Mouse (Mus musculus): Measurements from ENCODE around the gene Cmtm2b.
"Not testable (repeated sequence)": the region's sequence is repeated elsewhere in the genome, so short reads cannot be mapped to it uniquely, and the experiment has no call there.

Cmtm2b gene

DNA sequence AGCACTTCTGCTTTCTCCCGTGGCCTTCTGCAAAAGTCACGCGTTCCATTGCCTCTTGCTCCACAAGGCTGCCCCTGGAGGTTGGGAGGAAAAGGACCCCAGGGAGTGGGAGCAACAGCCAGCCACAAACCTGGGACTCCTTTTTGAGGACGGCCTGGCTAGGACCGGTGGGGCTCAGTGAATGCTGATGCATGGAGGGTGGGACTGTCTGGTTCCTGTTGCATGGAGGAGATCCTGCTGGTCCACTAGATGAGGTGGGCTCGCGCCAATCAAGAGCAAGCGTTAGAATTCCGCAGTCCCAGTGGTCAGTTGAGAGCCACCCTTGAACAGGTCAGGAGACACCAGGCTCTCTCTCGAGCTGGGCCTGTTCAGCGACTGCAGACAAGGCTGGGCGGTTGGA lies at the start of gene Cmtm2b:
TSS of gene Cmtm2b (plus strand) at position 301 of the 400 bp plus-strand sequence.
- not testable (repeated sequence) for DNase-seq (ENCODE audit: low read depth, low spot score)

DNA sequence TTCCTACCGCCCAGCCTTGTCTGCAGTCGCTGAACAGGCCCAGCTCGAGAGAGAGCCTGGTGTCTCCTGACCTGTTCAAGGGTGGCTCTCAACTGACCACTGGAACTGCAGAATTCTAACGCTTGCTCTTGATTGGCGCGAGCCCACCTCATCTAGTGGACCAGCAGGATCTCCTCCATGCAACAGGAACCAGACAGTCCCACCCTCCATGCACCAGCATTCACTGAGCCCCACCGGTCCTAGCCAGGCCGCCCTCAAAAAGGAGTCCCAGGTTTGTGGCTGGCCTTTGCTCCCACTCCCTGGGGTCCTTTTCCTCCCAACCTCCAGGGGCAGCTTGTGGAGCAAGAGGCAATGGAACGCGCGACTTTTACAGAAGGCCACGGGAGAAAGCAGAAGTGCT lies 28.9 kb upstream of the Cmtm2b start, which contains the start of gene Cmtm2a:
TSS of gene Cmtm2a (minus strand) at position 101 of the 400 bp plus-strand sequence.
- DNase-seq (ENCODE audit: low read depth, low spot score) = not testable (repeated sequence)

DNA sequence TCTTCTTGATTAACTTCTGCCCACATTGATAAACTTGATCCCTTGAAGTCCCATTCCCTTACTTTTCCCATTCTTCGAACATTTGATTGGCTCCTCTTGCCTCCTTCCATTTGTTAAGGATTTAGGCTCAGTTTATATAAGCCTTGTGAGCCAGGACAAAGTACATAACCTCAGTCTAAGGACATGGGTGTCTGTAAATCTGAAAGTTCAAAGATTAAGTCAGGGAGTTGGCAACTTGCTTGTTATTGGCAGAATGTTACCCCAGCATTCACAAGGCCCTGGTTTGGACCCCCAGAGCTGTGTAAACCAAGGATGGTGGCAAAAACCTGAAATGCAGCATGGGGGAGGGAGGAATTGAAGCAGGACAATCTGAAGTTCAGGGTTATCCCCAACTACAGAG lies 27.6 kb upstream of the Cmtm2b start:
- no peak for DNase-seq (ENCODE audit: low read depth, low spot score)

DNA sequence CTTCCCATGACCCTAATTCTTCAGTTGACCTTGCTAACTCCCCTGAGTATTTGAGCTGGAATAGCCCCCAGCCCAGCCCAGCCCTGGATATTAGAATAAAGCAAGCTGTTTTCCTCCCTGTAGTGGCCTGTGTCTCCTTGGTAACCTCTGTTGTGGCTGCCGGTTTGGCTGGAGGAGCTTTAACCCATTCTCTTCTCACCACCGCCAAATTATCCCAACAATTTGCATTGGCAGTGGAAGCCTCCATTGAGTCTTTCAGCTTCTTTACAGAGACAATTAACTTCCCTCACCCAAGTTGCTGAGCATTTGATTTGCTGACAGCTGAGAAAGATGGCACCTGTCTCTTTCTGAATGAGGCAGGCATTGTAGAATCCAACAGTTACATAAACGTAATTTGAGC lies 20.5 kb upstream of the Cmtm2b start:
- DNase-seq (ENCODE audit: low read depth, low spot score) = peak; percentile 37

DNA sequence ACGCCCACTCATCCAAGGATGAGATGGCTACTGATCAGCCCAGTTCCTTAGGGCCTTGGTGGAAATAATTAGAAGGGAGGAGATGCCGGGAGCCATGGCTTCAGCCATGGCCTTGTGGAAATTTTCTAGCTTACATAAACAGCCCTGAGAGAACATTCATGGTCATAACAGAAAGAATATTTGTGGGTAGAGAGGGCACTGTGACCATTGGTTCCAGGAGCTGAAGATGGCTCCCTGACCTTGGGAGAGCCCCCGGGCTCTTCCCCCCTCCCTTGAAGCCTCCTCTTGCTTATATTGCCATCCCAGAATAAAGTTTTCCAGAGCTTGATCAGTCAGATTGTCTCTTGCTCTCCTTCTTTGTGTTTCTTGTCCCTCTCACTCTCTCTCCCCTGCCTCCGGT lies 19.5 kb upstream of the Cmtm2b start:
- not testable (repeated sequence) for DNase-seq (ENCODE audit: low read depth, low spot score)

DNA sequence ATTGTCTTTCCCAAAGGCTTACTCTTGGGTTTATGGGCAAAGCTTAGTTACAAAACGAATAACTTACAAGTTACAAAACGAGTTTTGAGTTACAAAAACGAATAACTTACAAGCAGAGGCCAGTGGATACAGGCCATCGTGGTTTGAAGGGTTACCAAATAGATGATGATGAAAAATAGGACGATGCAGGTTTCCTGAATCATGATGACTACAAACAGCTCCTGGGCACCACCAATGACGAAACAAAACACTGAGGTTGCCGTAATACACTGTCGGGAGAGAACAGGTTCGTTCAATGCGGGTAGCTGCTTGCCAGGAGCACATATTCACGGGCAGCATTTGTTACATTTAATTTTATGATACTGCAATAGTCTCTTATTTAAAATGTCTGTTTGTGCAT lies 17.1 kb upstream of the Cmtm2b start:
- DNase-seq (ENCODE audit: low read depth, low spot score) = no peak

DNA sequence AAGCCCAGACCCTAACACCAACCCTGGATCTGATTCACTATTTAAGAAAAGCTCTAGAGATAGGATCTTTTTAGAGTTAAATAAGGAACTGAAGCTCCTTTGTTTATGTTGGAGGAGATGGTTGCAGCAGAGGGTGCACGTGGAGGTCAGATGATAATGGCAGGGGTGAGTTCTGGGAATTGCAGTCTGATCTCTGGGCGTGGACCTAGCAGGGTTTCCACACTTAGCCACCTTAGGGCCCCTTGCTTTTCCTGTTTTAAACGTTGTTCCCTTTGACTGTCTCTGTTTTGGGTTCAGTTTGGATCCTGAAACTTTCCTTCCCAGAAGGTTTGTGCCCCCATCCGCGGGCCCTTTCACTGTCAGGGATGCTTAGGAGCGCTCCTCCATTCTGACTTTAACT lies 13.7 kb upstream of the Cmtm2b start:
- not testable (repeated sequence) for DNase-seq (ENCODE audit: low read depth, low spot score)

DNA sequence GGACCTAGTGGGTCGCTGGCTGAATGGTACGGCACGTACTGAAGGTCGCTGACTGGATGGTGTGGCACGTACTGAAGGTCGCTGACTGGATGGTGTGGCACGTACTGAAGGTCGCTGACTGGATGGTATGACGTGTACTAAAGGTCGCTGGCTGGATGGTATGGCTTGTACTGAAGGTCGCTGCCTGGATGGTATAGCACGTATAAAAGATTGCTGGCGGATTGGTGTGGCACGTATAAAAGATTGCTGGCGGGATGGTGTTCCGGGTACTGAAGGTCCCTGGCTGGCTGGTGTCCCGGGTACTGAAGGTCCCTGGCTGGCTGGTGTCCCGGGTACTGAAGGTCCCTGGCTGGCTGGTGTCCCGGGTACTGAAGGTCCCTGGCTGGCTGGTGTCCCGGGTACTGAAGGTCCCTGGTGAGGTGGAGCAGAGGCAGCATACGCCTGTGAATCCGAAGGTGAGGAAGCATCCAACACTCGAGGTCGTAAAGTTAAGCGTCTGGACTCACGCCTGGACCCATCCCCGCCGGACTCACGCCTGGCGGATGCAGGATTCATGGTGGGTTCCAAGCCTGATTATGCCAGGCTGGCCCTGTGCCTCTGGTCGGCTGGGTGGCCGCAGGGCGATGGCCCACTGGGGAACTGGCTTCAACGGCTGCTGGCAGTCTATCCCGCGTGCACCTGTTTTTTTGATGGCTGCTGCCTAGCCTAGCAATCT lies 12.4 kb upstream of the Cmtm2b start, which contains the start of the genes Gm45711 and Cmtm1:
TSS of gene Gm45711 (minus strand) at position 641 of the 715 bp plus-strand sequence.
TSS of gene Cmtm1 (minus strand) at position 705 of the 715 bp plus-strand sequence.
- not testable (repeated sequence) for DNase-seq (ENCODE audit: low read depth, low spot score)

DNA sequence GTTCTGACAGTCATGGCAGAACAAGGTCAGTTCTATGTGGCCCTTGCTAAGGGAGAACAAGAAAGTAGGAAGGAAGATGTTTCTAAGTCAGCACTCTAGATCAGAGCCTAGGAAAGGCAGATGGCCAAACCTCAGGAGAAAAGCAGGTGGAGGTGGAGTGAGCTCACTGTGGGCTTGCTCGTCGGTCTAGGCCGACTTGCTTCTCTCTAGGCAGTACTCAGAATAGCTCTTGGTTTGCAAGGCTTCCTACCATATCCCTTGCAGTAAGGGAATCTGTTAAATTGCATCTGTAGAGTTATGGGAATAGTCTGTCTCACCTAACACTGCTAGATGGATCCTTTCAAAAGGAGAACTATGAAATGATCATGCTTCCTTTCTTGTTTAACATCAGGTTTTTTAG lies 10.0 kb upstream of the Cmtm2b start:
- not testable (repeated sequence) for DNase-seq (ENCODE audit: low read depth, low spot score)

DNA sequence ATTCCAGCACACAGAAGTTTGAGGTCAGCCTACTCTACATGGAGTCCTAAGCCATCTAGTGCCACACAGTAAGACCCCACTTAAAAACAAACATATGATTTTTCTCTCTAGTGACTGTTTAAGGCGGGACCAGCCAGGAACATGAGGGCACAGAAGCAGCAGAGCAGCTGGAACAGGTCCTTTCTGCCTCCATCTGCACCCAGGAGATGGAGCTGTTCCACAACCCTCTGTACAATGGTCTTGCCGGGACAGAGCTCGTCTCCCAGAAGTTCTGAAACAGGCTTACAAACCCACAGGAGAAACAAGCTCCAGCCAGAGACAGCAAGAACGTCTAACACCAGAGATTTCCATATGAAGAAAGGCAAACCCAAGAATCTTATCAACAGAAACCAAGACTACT lies 8.7 kb upstream of the Cmtm2b start:
- DNase-seq (ENCODE audit: low read depth, low spot score) = no peak

DNA sequence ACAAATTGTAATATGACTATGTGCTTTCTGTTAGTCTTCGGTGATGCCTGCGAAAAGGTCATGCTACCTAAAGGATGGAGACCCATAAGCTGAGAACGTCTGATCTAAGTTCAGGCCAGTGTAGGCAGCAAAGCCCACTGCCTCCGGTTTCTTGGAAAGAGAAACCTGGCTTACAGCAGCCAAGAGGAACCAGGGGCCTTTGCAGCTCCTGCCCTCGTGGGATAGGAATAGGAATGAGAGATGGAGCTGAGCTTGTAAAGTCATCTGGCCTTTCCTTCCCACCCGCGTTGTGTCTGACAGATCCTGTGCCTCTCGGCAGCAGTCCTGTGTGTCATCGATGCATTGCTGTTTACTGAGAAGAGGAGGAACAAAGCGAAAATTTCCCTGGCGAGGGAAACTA lies 763 bp upstream of the Cmtm2b start, which contains the start of gene Gm11020:
TSS of gene Gm11020 (plus strand) at position 301 of the 400 bp plus-strand sequence.
- DNase-seq (ENCODE audit: low read depth, low spot score) = not testable (repeated sequence)

DNA sequence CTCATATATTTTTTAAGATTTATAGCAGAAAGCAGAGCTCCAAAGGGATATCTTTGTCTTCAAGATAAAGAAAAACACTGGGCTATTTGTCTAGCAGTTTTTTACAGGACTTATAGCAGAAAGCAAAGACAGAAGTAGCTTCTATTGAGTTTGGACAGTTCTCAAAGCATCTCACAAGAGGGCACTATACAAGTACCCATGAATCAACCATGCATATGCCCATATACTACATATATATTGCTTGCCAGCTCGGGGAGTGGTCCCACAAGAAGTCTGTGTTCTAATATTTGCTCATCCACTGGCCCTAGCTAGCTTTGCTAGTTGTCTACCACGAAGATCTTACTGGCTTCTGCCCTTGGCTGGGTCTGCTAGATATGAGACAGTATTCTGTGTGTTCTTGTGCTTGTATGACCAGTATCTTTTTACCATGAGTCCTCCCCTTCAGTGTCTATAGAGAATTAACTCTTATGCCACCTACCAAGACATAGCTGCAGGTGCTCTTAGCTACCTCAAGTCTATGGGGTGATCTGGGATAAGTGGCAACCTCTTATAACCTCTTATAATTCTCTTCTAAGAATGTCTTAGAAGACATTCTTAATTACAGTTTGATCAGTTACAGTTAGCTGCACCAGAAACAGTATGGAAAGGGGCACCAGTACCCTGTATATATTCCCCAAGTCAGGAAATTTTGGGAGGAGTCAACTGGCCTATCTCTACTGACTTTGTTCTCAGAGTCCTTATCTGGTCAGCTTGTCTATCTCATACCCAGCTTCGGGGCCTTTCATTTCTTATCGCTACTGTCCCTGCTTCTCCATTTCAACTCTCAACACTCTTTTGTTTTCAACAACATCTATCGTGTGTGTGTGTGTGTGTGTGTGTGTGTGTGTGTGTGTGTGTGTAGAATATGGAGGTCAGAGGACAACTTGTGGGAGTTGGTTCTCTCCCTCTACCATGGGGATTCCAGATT lies 10.9 kb downstream of the Cmtm2b start:
- no peak for DNase-seq (ENCODE audit: low read depth, low spot score)

DNA sequence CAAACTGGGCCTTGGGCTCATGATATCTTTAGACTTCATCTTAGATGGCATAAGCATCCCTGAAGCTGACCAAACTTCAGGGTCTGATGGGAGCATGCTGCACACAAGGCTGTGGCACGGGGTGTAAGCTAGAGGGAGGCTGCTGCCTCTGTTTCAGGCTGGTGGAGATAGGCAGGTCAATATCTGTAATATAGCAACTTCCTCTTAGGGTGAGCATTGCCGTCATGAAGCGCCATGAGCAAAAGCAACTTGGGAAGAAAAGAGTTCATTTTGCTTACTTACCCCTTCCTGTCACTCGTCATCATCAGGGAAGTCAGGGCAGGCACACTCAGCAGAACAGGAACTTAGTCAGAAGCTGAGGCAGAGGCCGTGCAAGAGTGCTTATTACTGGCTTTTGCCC lies 11.8 kb downstream of the Cmtm2b start:
- DNase-seq (ENCODE audit: low read depth, low spot score) = no peak

DNA sequence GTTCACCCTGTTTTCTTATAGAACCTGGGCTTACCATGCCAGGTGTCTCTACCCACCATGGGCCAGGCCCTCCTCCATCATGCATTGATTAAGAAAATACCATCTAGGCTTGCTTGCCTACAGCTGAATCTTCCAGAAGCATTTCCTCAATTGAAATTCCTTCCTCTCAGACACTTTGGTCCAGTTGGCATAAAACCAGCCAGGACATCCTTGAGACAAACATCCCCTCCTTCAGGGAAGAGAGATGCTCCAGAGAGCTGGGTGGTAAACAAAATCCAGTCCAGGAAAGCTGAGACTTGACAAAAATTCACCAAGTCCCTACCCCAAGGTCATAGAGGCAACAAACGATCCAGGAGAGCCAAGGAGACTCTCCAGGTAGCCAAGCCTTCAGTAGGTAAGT lies 12.2 kb downstream of the Cmtm2b start:
- no peak for DNase-seq (ENCODE audit: low read depth, low spot score)

DNA sequence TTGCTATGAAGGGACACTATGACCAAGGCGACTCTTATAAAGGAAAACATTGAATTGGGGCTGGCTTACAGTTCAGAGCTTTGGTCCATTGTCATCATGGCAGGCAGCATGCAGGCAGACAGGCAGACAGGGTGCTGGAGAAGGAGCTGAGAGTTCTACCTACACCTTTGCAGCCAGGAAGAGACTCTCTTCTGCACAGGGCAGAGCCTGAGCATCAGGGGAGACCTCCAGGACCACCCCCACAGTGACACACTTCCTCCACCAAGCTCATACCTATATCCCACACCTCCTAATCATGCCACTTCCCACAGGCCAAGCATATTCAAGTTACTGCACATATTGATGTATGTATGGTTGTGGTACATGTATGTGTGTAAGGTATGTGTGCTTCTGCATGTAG lies 14.8 kb downstream of the Cmtm2b start:
- no peak for DNase-seq (ENCODE audit: low read depth, low spot score)

DNA sequence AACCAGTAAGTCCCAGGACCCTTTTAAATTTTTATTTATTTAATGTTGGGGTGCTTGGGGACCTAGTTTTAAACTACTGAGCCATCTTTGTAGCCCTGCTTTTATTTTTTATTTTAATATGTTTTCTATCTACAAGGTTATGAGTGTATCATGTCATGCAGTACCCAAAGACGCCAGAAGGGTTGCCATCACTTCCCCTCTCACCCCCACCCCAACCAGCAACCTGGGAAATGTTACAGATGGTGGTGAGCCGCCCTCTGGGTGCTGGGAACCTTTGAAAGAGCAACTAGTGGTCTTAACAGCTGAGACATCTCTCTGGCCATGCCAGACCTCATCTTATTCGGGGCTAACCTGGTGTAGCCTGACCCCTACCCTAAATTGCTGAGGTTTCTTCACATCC lies 15.9 kb downstream of the Cmtm2b start:
- no peak for DNase-seq (ENCODE audit: low read depth, low spot score)

DNA sequence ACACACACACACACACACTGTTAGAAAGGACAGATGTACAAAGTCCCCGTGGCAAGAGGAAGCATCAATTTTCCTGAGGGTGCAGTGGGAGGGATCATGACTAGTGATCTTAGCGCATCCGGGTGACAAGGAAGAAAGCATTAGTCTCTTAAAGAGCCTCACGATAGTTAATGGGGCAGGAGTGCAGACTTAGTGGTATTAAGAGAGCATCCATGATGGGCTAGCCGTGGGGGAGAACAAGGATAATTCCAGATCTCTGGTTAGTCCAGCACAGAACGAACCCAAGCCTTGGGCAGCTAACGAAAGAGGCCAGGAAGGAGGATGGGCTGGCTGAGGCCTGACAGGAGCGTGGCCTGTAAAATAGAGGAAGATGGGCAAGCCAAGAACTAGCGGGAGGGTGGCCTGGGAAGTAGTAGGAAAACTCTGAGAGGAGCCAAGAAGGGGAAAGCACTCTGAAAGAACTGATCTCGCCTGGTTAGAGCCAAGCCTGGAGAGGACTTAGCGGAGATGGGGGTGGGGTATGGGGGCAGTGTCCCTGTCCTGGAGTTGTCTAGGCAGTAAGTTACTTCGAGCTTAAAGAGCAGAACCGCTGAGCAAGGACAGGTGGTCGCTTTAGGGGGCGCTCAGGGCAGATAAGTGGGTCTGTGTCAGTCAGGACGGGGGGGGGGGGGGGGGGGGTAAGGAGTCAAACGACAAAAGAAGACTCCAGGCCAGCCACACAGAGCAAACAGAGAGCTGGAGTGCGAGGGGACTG lies 17.4 kb downstream of the Cmtm2b start, which contains the start of gene Cmtm3:
TSS of gene Cmtm3 (plus strand) at position 182 of the 754 bp plus-strand sequence.
- no peak for DNase-seq (ENCODE audit: low read depth, low spot score)

DNA sequence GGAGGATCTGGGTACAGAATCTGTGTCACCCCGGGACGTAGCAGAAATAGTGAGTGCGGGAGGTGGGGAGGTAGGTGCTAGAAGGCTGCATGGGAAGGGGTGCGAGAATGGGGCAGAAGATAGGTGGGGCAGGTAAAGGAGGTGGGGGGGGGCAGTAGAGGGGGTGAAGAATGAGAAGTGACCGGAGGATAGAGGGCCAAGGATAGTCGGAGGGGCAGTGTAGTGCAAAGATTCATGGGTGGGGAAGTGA lies 17.9 kb downstream of the Cmtm2b start:
- no peak for DNase-seq (ENCODE audit: low read depth, low spot score)

DNA sequence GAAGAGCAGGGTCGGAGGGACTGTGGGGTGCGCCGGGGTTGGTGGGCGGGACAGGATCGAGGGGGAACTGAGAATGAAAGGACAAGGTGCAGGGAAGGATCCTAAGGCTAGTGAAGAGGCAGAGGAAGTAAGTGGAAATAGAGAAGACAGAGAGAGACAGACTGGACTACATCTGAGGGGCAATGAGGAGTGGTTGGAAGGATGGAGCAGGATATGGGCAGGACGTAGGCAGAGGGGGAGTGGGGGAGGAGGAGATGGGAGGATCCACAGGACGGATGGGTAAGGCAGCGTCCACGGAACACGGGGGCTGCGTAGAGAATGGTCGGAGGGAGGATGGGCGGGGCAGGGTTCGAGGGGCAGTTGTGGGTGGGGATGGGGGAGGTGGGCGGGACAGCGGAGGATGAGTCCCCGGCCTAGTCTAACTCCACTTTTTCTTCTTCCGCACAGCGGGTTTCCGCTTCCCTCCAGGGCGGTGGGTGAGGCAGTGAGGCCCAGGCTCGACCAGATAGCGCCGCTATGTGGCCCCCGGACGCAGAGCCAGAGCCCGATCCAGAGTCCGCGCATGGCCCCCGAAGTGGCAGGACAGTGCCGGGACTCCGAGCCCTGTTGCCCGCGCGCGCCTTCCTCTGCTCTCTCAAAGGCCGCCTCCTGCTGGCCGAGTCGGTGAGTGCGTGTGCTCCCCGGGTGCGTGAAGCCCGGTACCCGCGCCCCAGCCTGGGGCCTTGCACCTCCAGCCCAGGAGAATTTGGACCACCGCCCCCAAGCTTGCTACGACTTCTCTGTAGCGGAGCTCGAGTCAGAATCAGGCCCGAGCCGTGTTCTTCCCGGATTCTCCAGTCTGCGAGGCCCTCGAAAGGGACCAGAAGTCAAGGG lies 18.4 kb downstream of the Cmtm2b start:
- DNase-seq (ENCODE audit: low read depth, low spot score) = peak; percentile 84

DNA sequence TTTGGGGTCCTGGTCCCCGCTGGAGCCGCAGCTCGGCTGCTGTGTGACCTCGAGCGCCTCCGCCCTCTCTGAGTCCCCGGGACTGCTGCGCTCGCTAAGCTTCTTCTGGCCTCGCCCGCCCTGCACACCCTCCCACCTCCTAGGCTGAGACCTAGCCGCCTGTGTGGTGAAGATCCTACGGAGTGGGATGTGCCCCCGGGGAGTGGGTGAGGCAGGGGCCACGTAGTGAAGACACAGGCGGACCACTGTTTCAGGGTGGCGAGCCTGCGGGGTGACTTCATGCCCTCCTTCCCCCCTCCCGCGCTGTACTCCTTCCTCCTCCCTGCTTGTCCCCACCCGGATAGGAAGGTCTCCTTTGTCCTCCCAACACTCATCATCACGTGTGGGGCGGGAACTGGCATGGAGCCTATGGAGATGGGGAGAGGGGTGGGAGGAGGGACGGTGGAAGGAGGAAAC lies 19.1 kb downstream of the Cmtm2b start:
- DNase-seq (ENCODE audit: low read depth, low spot score) = peak; percentile 84

DNA sequence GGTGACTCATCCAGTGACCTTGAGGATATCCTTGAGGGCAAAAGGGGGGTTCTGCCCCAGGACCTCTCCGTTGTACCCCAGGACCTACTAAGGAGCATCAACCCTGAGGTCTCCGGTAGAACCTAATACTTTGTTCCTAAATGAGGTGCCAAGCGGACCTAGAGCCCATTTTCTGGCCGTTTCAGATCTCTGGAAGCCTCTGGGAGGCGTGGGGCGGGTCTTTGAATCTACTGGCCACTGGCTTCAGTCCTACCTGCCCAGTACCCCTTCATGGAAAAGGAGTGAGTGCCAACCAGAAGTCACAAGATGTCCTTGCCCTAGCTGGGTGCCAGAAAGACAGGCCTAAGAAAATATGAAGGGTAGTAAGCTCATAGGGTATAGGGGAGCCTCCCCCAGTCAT lies 19.6 kb downstream of the Cmtm2b start:
- DNase-seq (ENCODE audit: low read depth, low spot score) = no peak
